Mouse (Mus musculus) C2C12 (cell line): Measurements from ENCODE around the gene Pkdcc. TPM values are rescaled to one million over a fixed set of nuclear protein-coding genes. Genes with fewer than 3 reads are reported as not detected.

Source experiments
- H3K27me3 ChIP-seq: one replicate; pipeline ENCODE4 v1.6.1; 2011; ENCODE audit not compliant: control insufficient read depth, insufficient read depth, insufficient read length
- H3K36me3 ChIP-seq: one replicate; pipeline ENCODE4 v1.6.1; 2011; ENCODE audit not compliant: control insufficient read depth, insufficient read depth
- H3K4me3 ChIP-seq: one replicate; pipeline ENCODE4 v1.5.1; 2011; ENCODE audit warnings: mild to moderate bottlenecking, control low read depth; ENCODE audit not compliant: poor library complexity, insufficient read depth, severe bottlenecking
- H3K79me2 ChIP-seq: one replicate; pipeline ENCODE4 v1.6.1; 2011; ENCODE audit not compliant: control insufficient read depth, insufficient read depth
- H3K79me3 ChIP-seq: one replicate; pipeline ENCODE4 v1.6.1; 2011; ENCODE audit warnings: low read depth, control low read depth
- H3ac ChIP-seq: one replicate; pipeline ENCODE3; 2011; ENCODE audit warnings: low read depth; ENCODE audit not compliant: control insufficient read depth, insufficient read length
- CEBPB ChIP-seq: IDR thresholded peaks from one replicate; pipeline ENCODE4 v1.6.1; 2011; ENCODE audit warnings: low read depth, mild to moderate bottlenecking, control low read depth, moderate library complexity
- CTCF ChIP-seq: IDR thresholded peaks from one replicate; pipeline ENCODE4 v1.5.1; 2011; ENCODE audit not compliant: control insufficient read depth, insufficient read depth, insufficient read length
- FOSL1 ChIP-seq: IDR thresholded peaks from one replicate; pipeline ENCODE4 v1.8.0; 2011; ENCODE audit warnings: mild to moderate bottlenecking, low read length; ENCODE audit not compliant: poor library complexity, insufficient read depth, severe bottlenecking
- MAX ChIP-seq: IDR thresholded peaks from one replicate; pipeline ENCODE4 v1.6.1; 2011; ENCODE audit warnings: mild to moderate bottlenecking, control low read depth
- MYOD1 ChIP-seq: IDR thresholded peaks from one replicate; pipeline ENCODE4 v1.6.1; 2011; ENCODE audit warnings: low read depth; ENCODE audit not compliant: control insufficient read depth, insufficient read length
- MYOG ChIP-seq: IDR thresholded peaks from one replicate; pipeline ENCODE4 v1.6.1; 2011; ENCODE audit not compliant: control insufficient read depth, insufficient read length; ENCODE audit errors: extremely low read depth
- USF1 ChIP-seq: IDR thresholded peaks from one replicate; pipeline ENCODE4 v1.6.1; 2011; ENCODE audit warnings: low read depth, mild to moderate bottlenecking, control low read depth, moderate library complexity
- polyA plus RNA-seq: library from polyadenylated mRNA; unstranded; fragments of >200 nt; fragmentation: generic; extraction: Trizol; gene quantifications from one replicate; pipeline ENCODE4 v1.2.1, GENCODE M21; 2012; ENCODE audit warnings: missing spikeins

Gene Pkdcc
- polyA plus RNA-seq, 1 experiment: 4.6 TPM

GRCm38 (mm10) chr17:83226395-83226986 lies 11.4 kb downstream of the Pkdcc start:
- H3K36me3 ChIP-seq: no peaks in the 10 kb centered on the region
- H3ac ChIP-seq: no peak overlapping the region
- no peaks in the 10 kb centered on the region for H3K79me3 ChIP-seq
- no peak overlapping the region for H3K4me3 ChIP-seq
- H3K27me3 ChIP-seq: no peaks in the 10 kb centered on the region
- TF ChIP-seq MYOG (no peak), MYOD1 (no peak), MAX (no peak), CEBPB (no peak), CTCF (no peak), FOSL1 (no peak), USF1 (no peak)
- H3K79me2 ChIP-seq: no peaks in the 10 kb centered on the region

GRCm38 (mm10) chr17:83231357-83231756 lies 16.3 kb downstream of the Pkdcc start:
- Histone ChIP-seq H3ac (no peak overlapping the region), H3K36me3 (no peaks in the 10 kb centered on the region), H3K79me3 (no peaks in the 10 kb centered on the region), H3K27me3 (no peaks in the 10 kb centered on the region), H3K4me3 (no peak overlapping the region), H3K79me2 (no peaks in the 10 kb centered on the region)
- TF ChIP-seq CEBPB (no peak), CTCF (no peak), USF1 (no peak), FOSL1 (no peak), MYOD1 (no peak), MYOG (no peak), MAX (no peak)

GRCm38 (mm10) chr17:83235227-83235626 lies 20.1 kb downstream of the Pkdcc start:
- Histone ChIP-seq H3K27me3 (no peaks in the 10 kb centered on the region), H3K79me3 (no peaks in the 10 kb centered on the region)
- TF ChIP-seq USF1: no peak
- TF ChIP-seq MYOG: no peak
- no peak for TF ChIP-seq MAX
- no peak for TF ChIP-seq MYOD1
- no peak for TF ChIP-seq CEBPB
- TF ChIP-seq FOSL1: no peak
- TF ChIP-seq CTCF: no peak

DNA sequence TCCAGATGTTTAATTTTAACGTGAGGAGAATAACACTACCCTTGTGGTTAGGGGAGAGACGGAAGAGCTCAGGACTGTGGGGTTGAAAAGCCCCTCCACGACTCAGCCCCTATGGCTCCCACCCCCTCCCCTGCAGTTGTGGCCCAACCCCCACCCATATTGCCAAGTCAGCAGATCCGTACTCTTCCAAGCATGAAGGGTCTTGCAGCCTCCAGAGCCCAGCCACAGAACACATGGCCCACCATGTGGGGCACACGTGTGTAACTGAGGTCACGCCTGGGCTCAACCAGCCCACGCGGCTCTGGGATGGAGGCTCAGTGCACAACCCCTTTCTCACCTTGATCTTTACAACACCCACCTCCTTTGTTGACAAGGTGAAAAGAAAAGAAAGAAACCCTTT lies 21.1 kb downstream of the Pkdcc start:
- H3K79me3 ChIP-seq: no peaks in the 10 kb centered on the region
- H3ac ChIP-seq: no peak overlapping the region
- no peak overlapping the region for H3K4me3 ChIP-seq
- no peaks in the 10 kb centered on the region for H3K27me3 ChIP-seq
- no peak for TF ChIP-seq MYOD1
- no peak for TF ChIP-seq CEBPB
- TF ChIP-seq FOSL1: no peak
- TF ChIP-seq CTCF: no peak
- no peak for TF ChIP-seq MYOG
- no peak for TF ChIP-seq MAX
- TF ChIP-seq USF1: no peak
- no peaks in the 10 kb centered on the region for H3K79me2 ChIP-seq
- no peaks in the 10 kb centered on the region for H3K36me3 ChIP-seq

More at GRCm38 (mm10) chr17:83235227-83235626, 20.1 kb downstream of the Pkdcc start:
- Histone ChIP-seq H3K4me3 (no peak overlapping the region), H3ac (no peak overlapping the region), H3K79me2 (no peaks in the 10 kb centered on the region), H3K36me3 (no peaks in the 10 kb centered on the region)

GRCm38 (mm10) chr17:83238123-83239058 lies 23.3 kb downstream of the Pkdcc start:
- H3K27me3 ChIP-seq: no peaks in the 10 kb centered on the region
- no peaks in the 10 kb centered on the region for H3K79me3 ChIP-seq
- no peaks in the 10 kb centered on the region for H3K79me2 ChIP-seq
- no peaks in the 10 kb centered on the region for H3K36me3 ChIP-seq
- TF ChIP-seq MAX (no peak), CTCF (no peak), MYOG (no peak), CEBPB (no peak), FOSL1 (no peak), USF1 (no peak), MYOD1 (no peak)
- H3K4me3 ChIP-seq: no peak overlapping the region
- no peak overlapping the region for H3ac ChIP-seq
